Mouse (Mus musculus) liver, embryonic 13.5 days (tissue): ENCODE measurements at regions not wholly inside any gene's neighbourhood (a gene's known extent, or its start where the extent isn't known, plus 50 kb on each side); places are given as distances from the start of the nearest gene placed in this dataset. TPM values are rescaled to one million over a fixed set of nuclear protein-coding genes. Genes with fewer than 3 reads are reported as not detected.

ENCODE experiments used
- ATAC-seq: fragments of 200-750 bp; cut with Nextera tagmentation; 2 replicates; pipeline ENCODE4 v1.8.0; 2017; ENCODE audit warnings: low read depth, mild to moderate bottlenecking, moderate number of reproducible peaks, moderate library complexity
- DNase-seq: peaks from one replicate; pipeline ENCODE4 v3.0.0; 2022
- H3K27ac ChIP-seq: fragments of 300-500 bp; sonication (generic); 2 replicates; pipeline ENCODE4 v1.5.1; 2015; ENCODE audit warnings: moderate library complexity, mild to moderate bottlenecking, inconsistent platforms
- H3K27me3 ChIP-seq: fragments of 300-500 bp; sonication (generic); 2 replicates; pipeline ENCODE4 v1.6.1; 2015; ENCODE audit warnings: mild to moderate bottlenecking, inconsistent platforms
- H3K36me3 ChIP-seq: fragments of 300-500 bp; sonication (generic); 2 replicates; pipeline ENCODE4 v1.6.1; 2015; ENCODE audit warnings: mild to moderate bottlenecking, inconsistent platforms
- H3K4me1 ChIP-seq: fragments of 300-500 bp; sonication (generic); replicated peaks from 2 replicates; pipeline ENCODE4 v1.6.1; 2015; ENCODE audit warnings: inconsistent platforms
- H3K4me2 ChIP-seq: fragments of 300-500 bp; sonication (generic); 2 replicates; pipeline ENCODE4 v1.6.1; 2015; ENCODE audit warnings: inconsistent platforms, mild to moderate bottlenecking, moderate library complexity
- H3K4me3 ChIP-seq: fragments of 300-500 bp; sonication (generic); replicated peaks from 2 replicates; pipeline ENCODE4 v1.5.1; 2015; ENCODE audit warnings: mild to moderate bottlenecking, inconsistent platforms
- H3K9ac ChIP-seq: fragments of 300-500 bp; sonication (generic); 2 replicates; pipeline ENCODE4 v1.6.1; 2015; ENCODE audit warnings: mild to moderate bottlenecking, inconsistent platforms
- H3K9me3 ChIP-seq: fragments of 300-500 bp; sonication (generic); replicated peaks from 2 replicates; pipeline ENCODE4 v1.6.1; 2016; ENCODE audit warnings: inconsistent platforms
- WGBS: fragments of 180-500 bp; shearing (Covaris S2); methylation state at CpG from one replicate; pipeline ENCODE4 v1.1.7; 2015; ENCODE audit not compliant: insufficient replicate concordance; 5-methylcytosine and 5-hydroxymethylcytosine counted together
- microRNA counts: library from miRNA; unstranded; fragments of <30 nt; microRNA quantifications from one replicate; lab custom pipeline; 2016
- microRNA-seq: library from miRNA; unstranded; fragments of <30 nt; microRNA quantifications from one replicate; pipeline ENCODE4, GENCODE M21; 2016

DNA sequence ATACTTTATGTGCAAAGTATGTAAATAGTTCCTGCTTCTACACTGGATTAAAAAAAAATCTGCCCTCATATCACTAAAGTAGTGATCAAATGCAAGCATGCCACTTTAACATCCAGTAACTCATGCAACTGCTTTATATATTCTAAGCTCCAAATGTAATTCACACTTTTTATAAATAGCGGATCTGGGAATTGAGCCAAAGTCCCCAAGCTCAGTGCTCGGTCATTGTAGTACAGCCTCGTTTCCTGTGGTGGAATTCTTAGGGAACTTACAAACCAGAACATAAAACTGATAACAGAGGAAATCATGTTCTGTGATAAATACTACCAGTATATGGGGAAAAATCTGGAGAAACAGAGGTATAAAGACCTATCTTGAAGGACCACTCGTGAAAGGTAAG, 690.1 kb upstream of the Tmpo start:
- no peaks in the 10 kb centered on the region for H3K27me3 ChIP-seq
- H3K4me2 ChIP-seq, result no peak overlapping the region
- H3K9me3 ChIP-seq, result no peaks in the 10 kb centered on the region; the same call in 1 of the 2 replicates
- H3K36me3 ChIP-seq, result no peaks in the 10 kb centered on the region
- ATAC-seq (no peak), DNase-seq (no peak)
- no peak overlapping the region for H3K4me3 ChIP-seq
- 60% methylated on average over 4 of the region's 4 CpGs for WGBS
- no peak overlapping the region for H3K27ac ChIP-seq
- H3K9ac ChIP-seq, result no peak overlapping the region
- no peaks in the 10 kb centered on the region for H3K4me1 ChIP-seq

DNA sequence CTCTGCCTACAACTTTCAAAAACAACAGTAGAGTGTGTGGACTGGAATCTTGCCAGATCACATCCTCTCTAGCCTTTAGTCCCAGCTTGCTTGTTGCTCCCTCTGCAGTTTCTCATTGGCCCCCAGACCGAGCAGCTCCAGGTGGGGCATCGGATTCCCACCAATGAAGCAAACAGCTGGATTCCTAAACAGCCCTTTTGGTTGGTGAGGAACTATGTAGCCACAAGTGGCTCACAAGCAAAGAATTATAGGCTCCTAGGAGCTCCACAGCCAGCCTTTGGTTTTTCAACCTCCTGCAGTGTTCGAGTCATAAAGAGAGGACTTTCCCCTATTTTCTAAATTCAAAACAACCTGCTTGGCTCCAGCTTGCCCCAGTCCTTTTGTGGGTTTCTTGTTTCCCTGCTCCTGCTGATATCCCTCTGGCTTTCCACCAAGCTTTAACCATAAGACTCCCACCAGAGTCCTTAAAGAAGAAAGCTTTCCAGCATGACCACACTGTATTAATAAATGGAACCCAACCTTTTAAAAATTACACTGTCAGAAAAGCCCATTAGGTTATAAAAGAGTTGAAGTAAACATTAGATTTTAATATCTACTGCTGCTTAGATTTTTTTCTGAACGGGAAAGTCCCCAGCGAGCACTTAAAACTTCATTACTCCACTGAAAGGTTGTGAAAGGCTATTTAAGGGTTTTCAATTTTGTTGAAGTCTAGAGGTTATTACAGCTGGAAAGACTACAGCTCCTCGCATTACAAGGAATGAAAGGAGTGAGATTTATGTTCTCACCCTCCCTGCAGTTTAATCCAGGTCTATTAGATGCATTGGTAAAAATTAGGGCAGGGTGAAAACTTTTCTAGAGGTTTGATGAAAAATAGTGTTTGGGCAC, 677.8 kb upstream of the Tmpo start:
- 48% methylated on average over 6 of the region's 6 CpGs for WGBS
- Histone ChIP-seq H3K27me3 (no peaks in the 10 kb centered on the region), H3K9me3 (no peaks in the 10 kb centered on the region), H3K4me2 (no peak overlapping the region), H3K36me3 (no peaks in the 10 kb centered on the region), H3K4me3 (no peak overlapping the region), H3K27ac (no peak overlapping the region), H3K4me1 (no peaks in the 10 kb centered on the region), H3K9ac (no peak overlapping the region)
- ATAC-seq (no peak), DNase-seq (no peak)

DNA sequence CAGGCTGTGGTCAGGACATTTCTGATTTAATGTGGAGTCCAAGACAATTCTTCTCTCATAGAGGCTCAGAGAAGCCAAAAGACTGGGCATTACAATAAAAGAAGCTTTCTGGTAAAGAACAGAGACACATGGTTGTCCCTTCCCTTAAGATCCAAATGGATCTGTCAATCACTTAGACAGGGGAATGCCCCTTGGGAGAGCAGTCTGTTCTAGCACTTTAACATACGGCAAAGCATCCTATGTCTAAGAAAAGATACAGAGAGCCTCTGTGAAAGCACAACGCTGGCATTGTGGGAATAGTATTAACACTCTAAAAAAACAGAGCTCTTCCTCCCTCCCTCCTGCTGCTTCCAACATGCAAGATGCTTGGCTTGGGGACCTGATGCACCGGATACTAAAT, 646.0 kb upstream of the Tmpo start:
- Histone ChIP-seq H3K36me3 (no peaks in the 10 kb centered on the region), H3K9me3 (peaks cover 4% of the 10 kb centered on the region; the same call in 1 of the 2 replicates), H3K4me2 (no peak overlapping the region), H3K27me3 (no peaks in the 10 kb centered on the region), H3K9ac (no peak overlapping the region), H3K27ac (no peak overlapping the region), H3K4me3 (no peak overlapping the region), H3K4me1 (no peaks in the 10 kb centered on the region)
- DNase-seq (no peak), ATAC-seq (no peak)
- WGBS, result 60% methylated on average over 3 of the region's 3 CpGs

DNA sequence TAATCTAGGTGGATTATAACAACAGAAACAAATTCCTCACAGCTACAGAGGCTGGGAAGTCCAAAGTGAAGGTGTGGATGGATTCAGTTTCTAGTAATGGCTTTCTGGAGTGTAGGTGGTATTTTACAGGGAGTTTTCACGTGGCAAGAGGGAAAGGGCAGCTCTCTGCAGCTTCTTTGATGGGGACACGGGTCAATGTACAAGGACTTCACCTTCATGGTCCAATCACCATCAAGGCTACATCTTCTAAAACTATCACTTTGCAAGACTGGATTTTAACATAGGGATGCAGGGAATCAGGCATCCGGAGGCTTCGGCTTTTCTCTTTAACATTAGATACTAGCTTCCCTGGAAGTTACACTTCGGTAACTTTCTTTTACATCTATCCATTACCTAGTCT, 642.4 kb upstream of the Tmpo start:
- Histone ChIP-seq H3K27ac (no peak overlapping the region), H3K4me1 (no peaks in the 10 kb centered on the region), H3K4me2 (no peak overlapping the region), H3K27me3 (no peaks in the 10 kb centered on the region), H3K9ac (no peak overlapping the region), H3K9me3 (no peaks in the 10 kb centered on the region), H3K36me3 (no peaks in the 10 kb centered on the region), H3K4me3 (no peak overlapping the region)
- 69% methylated on average over 5 of the region's 5 CpGs for WGBS
- DNase-seq (no peak), ATAC-seq (no peak)

GRCm38 (mm10) chr10:91804870-91805269, 623.8 kb upstream of the Tmpo start:
- no peaks in the 10 kb centered on the region for H3K4me1 ChIP-seq
- H3K9me3 ChIP-seq, result 0 out of 2 replicates have a peak, but pooled peaks cover 3% of the 10 kb centered on the region
- ATAC-seq, result no peak
- H3K36me3 ChIP-seq, result no peaks in the 10 kb centered on the region
- no peak overlapping the region for H3K9ac ChIP-seq
- no peak overlapping the region for H3K4me2 ChIP-seq
- WGBS, result 71% methylated on average over 3 of the region's 3 CpGs
- DNase-seq, result no peak
- no peak overlapping the region for H3K27ac ChIP-seq
- H3K4me3 ChIP-seq, result no peak overlapping the region
- H3K27me3 ChIP-seq, result no peaks in the 10 kb centered on the region

MicroRNAs encoded in the stretch of these regions (microRNA counts, 519-probe panel; counts per million panel counts)
- 114 counts per million for microRNA mmu-miR-135a (lab: Ali Mortazavi, UCI)

Small RNAs in the stretch of these regions (microRNA-seq; reads per million reads assigned to microRNA genes)
- gene Gm22582 (not detected), gene Mir1251 (1.2 reads per million), gene Mir135a-2 (2.1 reads per million)
